Mouse (Mus musculus) midbrain, embryonic 10.5 days (tissue): Measurements from ENCODE around the gene Idnk. TPM values are rescaled to one million over a fixed set of nuclear protein-coding genes. Genes with fewer than 3 reads are reported as not detected.

Source experiments
- DNase-seq: peaks from one replicate; pipeline ENCODE4 v3.0.0-alpha.2; 2017; ENCODE audit warnings: low spot score
- H3K27ac ChIP-seq: fragments of 300-500 bp; sonication (generic); replicated peaks from 2 replicates; pipeline ENCODE4 v1.5.1; 2016; ENCODE audit warnings: mild to moderate bottlenecking
- H3K27me3 ChIP-seq: fragments of 300-500 bp; sonication (generic); 2 replicates; pipeline ENCODE4 v1.6.1; 2016; ENCODE audit warnings: low read depth, mild to moderate bottlenecking; ENCODE audit not compliant: poor library complexity, severe bottlenecking
- H3K36me3 ChIP-seq: fragments of 300-500 bp; sonication (generic); 2 replicates; pipeline ENCODE4 v1.6.1; 2016; ENCODE audit warnings: mild to moderate bottlenecking, moderate library complexity
- H3K4me1 ChIP-seq: fragments of 300-500 bp; sonication (generic); 2 replicates; pipeline ENCODE4 v1.6.1; 2016
- H3K4me3 ChIP-seq: fragments of 300-500 bp; sonication (generic); 2 replicates; pipeline ENCODE4 v1.5.1; 2016; ENCODE audit warnings: mild to moderate bottlenecking, moderate library complexity
- H3K9me3 ChIP-seq: fragments of 300-500 bp; sonication (generic); replicated peaks from 2 replicates; pipeline ENCODE4 v1.6.1; 2016; ENCODE audit warnings: mild to moderate bottlenecking
- WGBS: fragments of 180-500 bp; shearing (Covaris S2); methylation state at CpG from one replicate; pipeline ENCODE4 v1.1.7; 2016; 5-methylcytosine and 5-hydroxymethylcytosine counted together
- polyA plus RNA-seq: library from polyadenylated mRNA; unstranded; fragments of >200 nt; fragmentation: Nextera tagmentation; extraction: Ambion mirVana; gene quantifications from 2 replicates; pipeline ENCODE4 v1.2.1, GENCODE M21; 2016

The Idnk gene
- polyA plus RNA-seq, 1 experiment from 2014 or later = 56.1 TPM

GRCm38 (mm10) chr13:58204202-58204601 lies 46.8 kb downstream of the Idnk start:
- WGBS = 92% methylated on average over 3 of the region's 3 CpGs
- Histone ChIP-seq H3K4me3 (no peak overlapping the region), H3K4me1 (no peaks in the 10 kb centered on the region), H3K36me3 (0 out of 2 replicates have a peak, but pooled peaks cover 6% of the 10 kb centered on the region), H3K9me3 (no peaks in the 10 kb centered on the region), H3K27ac (no peak overlapping the region), H3K27me3 (no peaks in the 10 kb centered on the region)
- no peak for DNase-seq

GRCm38 (mm10) chr13:58204986-58205385 lies 47.5 kb downstream of the Idnk start:
- Histone ChIP-seq H3K27ac (no peak overlapping the region), H3K27me3 (no peaks in the 10 kb centered on the region), H3K4me1 (no peaks in the 10 kb centered on the region), H3K36me3 (0 out of 2 replicates have a peak, but pooled peaks cover 6% of the 10 kb centered on the region), H3K9me3 (no peaks in the 10 kb centered on the region), H3K4me3 (no peak overlapping the region)
- DNase-seq = no peak
- 68% methylated on average over 4 of the region's 4 CpGs for WGBS

- 90% methylated on average over 4 of the region's 4 CpGs for whole genome bisulfite sequencing
- no peak overlapping the region for H3K27ac ChIP-seq
These were observed 48.6 kb downstream of the Idnk start for GRCm38 (mm10) chr13:58206084-58206483.

GRCm38 (mm10) chr13:58210441-58210840 lies 53.0 kb downstream of the Idnk start:
- DNase-seq = no peak
- Histone ChIP-seq H3K27ac (no peak overlapping the region), H3K9me3 (no peaks in the 10 kb centered on the region), H3K27me3 (no peaks in the 10 kb centered on the region), H3K36me3 (peaks cover 13% of the 10 kb centered on the region; the same call in 1 of the 2 replicates), H3K4me3 (no peak overlapping the region), H3K4me1 (peaks cover 30% of the 10 kb centered on the region)
- WGBS = 93% methylated on average over 5 of the region's 5 CpGs

More at GRCm38 (mm10) chr13:58206084-58206483, 48.6 kb downstream of the Idnk start:
- Histone ChIP-seq H3K27me3 (no peaks in the 10 kb centered on the region), H3K9me3 (no peaks in the 10 kb centered on the region), H3K4me3 (no peak overlapping the region), H3K4me1 (no peaks in the 10 kb centered on the region), H3K36me3 (0 out of 2 replicates have a peak, but pooled peaks cover 10% of the 10 kb centered on the region)
- no peak for DNase-seq

- H3K36me3 ChIP-seq = peaks cover 10% of the 10 kb centered on the region; the same call in 1 of the 2 replicates
- WGBS = 87% methylated on average over 2 of the region's 2 CpGs
- peaks cover 40% of the 10 kb centered on the region for H3K4me1 ChIP-seq
- no peak overlapping the region for H3K27ac ChIP-seq
- no peak for DNase-seq
- no peaks in the 10 kb centered on the region for H3K9me3 ChIP-seq
- no peak overlapping the region for H3K4me3 ChIP-seq
- H3K27me3 ChIP-seq = peaks cover 6% of the 10 kb centered on the region; the same call in 1 of the 2 replicates
These were observed 55.1 kb downstream of the Idnk start for GRCm38 (mm10) chr13:58212530-58212929.

- 81% methylated on average over 8 of the region's 8 CpGs for WGBS
- Histone ChIP-seq H3K4me1 (peaks cover 40% of the 10 kb centered on the region), H3K27ac (no peak overlapping the region), H3K4me3 (peak overlapping the region; percentile 99), H3K9me3 (no peaks in the 10 kb centered on the region), H3K36me3 (peaks cover 7% of the 10 kb centered on the region; the same call in 1 of the 2 replicates), H3K27me3 (peaks cover 6% of the 10 kb centered on the region; the same call in 1 of the 2 replicates)
- DNase-seq = no peak
These were observed 56.4 kb downstream of the Idnk start for GRCm38 (mm10) chr13:58213801-58214200.

Other genes with a start within 250 kb of the Idnk start
- gene Spock1, start 249.3 kb upstream of the Idnk start, polyA plus RNA-seq = 5.0 and 12.2 TPM in 2 replicates
- gene Klhl3, start 44.1 kb upstream of the Idnk start, polyA plus RNA-seq = 2.1 and 2.9 TPM in 2 replicates
- gene Hnrnpa0, start 29.1 kb upstream of the Idnk start, polyA plus RNA-seq = 48.9 and 56.6 TPM in 2 replicates
- 128 and 134 TPM in 2 replicates for gene Ubqln1, start 58.0 kb downstream of the Idnk start, polyA plus RNA-seq
- gene Gkap1, start 118.0 kb downstream of the Idnk start, polyA plus RNA-seq = 27.4 and 28.1 TPM in 2 replicates
- 0.78 and 0.98 TPM in 2 replicates for gene Kif27, start 201.5 kb downstream of the Idnk start, polyA plus RNA-seq
- gene 2210016F16Rik, start 227.6 kb downstream of the Idnk start, polyA plus RNA-seq = 29.1 and 30.1 TPM in 2 replicates
- 27.4 and 31.2 TPM in 2 replicates for gene Rmi1, start 244.6 kb downstream of the Idnk start, polyA plus RNA-seq
- 2,221 and 2,293 TPM in 2 replicates for gene Hnrnpk, start 245.7 kb downstream of the Idnk start, polyA plus RNA-seq